Mouse (Mus musculus): Measurements from ENCODE around the gene Nlrp5. TPM values are rescaled to one million over a fixed set of nuclear protein-coding genes. Genes with fewer than 3 reads are reported as not detected.

The Nlrp5 gene
- not detected in 2 replicates for polyA plus RNA-seq (2012; rRNA removed; ENCODE audit: low replicate concordance)

DNA sequence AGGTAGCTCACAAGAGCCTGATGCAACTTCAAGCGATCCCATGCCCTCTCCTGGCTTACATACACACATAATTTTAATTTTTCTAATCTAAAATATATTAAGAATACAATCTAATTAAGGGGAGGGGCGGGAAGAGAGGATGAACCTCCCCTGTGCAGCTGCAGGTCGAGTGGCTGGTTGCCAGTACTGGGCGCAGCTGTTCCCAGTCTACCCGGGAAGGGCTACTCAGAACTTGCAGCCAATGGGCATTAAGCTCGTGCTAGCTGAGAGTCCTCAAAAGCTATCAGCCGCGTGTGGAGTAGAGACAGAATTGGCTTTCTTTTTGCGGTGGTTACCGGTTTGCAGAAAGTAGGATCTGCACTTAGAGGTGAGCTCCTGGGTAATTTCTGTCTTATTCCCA lies at the start of gene Nlrp5:
TSS of gene Nlrp5 (plus strand) at position 301 of the 400 bp plus-strand sequence.

Other genes with a start within 250 kb of the Nlrp5 start
- not detected in 2 replicates for gene Gm10662, start 241.4 kb upstream of the Nlrp5 start, polyA plus RNA-seq (2012; rRNA removed; ENCODE audit: low replicate concordance)
- gene Vmn1r165, start 168.6 kb upstream of the Nlrp5 start, polyA plus RNA-seq (2012; rRNA removed; ENCODE audit: low replicate concordance) = not detected in 2 replicates
- gene Vmn1r166, start 134.2 kb upstream of the Nlrp5 start, polyA plus RNA-seq (2012; rRNA removed; ENCODE audit: low replicate concordance) = not detected in 2 replicates
- gene Gm6902, start 107.0 kb upstream of the Nlrp5 start, polyA plus RNA-seq (2012; rRNA removed; ENCODE audit: low replicate concordance) = not detected in 2 replicates
- not detected in 2 replicates for gene Nlrp4e, start 84.7 kb upstream of the Nlrp5 start, polyA plus RNA-seq (2012; rRNA removed; ENCODE audit: low replicate concordance)
- not detected in 2 replicates for gene Vmn1r167, start 121.3 kb downstream of the Nlrp5 start, polyA plus RNA-seq (2012; rRNA removed; ENCODE audit: low replicate concordance)
- gene Vmn1r168, start 153.8 kb downstream of the Nlrp5 start, polyA plus RNA-seq (2012; rRNA removed; ENCODE audit: low replicate concordance) = not detected in 2 replicates
- not detected in 2 replicates for gene Vmn1r169, start 189.6 kb downstream of the Nlrp5 start, polyA plus RNA-seq (2012; rRNA removed; ENCODE audit: low replicate concordance)
- gene Vmn1r170, start 220.3 kb downstream of the Nlrp5 start, polyA plus RNA-seq (2012; rRNA removed; ENCODE audit: low replicate concordance) = not detected in 2 replicates
- gene Vmn1r171, start 244.8 kb downstream of the Nlrp5 start, polyA plus RNA-seq (2012; rRNA removed; ENCODE audit: low replicate concordance) = not detected in 2 replicates